In the genomic region with DNA sequence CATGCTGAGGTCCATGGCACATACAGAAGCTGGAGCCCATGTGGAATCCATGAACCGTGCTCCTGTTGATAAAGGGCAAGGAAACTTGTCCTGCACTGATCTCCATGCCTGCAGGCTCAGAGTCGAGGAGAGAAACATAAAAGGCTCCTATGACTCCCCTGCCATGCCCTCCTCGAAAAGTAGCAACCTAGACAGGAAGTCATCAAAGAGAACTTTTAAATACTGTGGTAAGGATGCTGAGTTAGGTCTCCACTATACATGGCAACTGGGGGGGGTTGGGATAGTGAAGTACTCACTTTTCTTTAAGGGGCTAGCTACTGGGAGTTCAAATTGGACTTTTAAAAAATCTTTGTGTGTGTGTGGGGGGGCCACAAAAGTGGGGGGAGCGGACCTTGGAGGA, we compare ENCODE assay signal across 28 mouse cellular contexts.
DNase-seq lines count a peak whose midpoint lies in the region; ATAC-seq and TF ChIP-seq lines count a peak whose summit lies in the region.
"Had no signal": no experiment of that assay in that cellular context is flagged by ENCODE, and none has a peak within 500 bp of the region (broad histone marks: within the 10 kb centered on the region; RNA-seq: fewer than 3 reads in every experiment).

No protein-coding gene starts in this region.

- TF ChIP-seq CTCF in thymus, adult 2 months (IDR thresholded peaks at IDR 0.05; ENCODE audit: borderline replicate concordance, control insufficient read depth, extremely low read depth, insufficient read depth, low read length, poor library complexity): no peak

- H3K4me1 ChIP-seq in thymus, adult 2 months (replicated peaks; ENCODE audit: control insufficient read depth, insufficient read depth, low read length): peaks cover 13% of the 10 kb centered on the region

- peak; percentile 9 for DNase-seq in thymus, adult 2 months
- no peak for DNase-seq in thymus, postnatal 36 days
- DNase-seq in thymus, postnatal 4 days: peak; percentile 14
- no peak for DNase-seq in thymus, postnatal 10 days (ENCODE audit: low spot score in 2 of 2)
- peak; percentile 51 for DNase-seq in naive thymus-derived CD4-positive, alpha-beta T cell, adult 2 months (ENCODE audit: low read depth)
- DNase-seq in embryo, embryonic 10 days (ENCODE audit: low spot score): no peak
- no peak for DNase-seq in left cerebral cortex, adult 8-10 months (ENCODE audit: low spot score in 2 of 2)
- DNase-seq: adrenal gland, adult 2 months; adrenal gland, postnatal 14 days; cerebellum, adult 11 months; cerebellum, adult 2 months; cerebellum, adult 9-11 months; embryo, embryonic 11 days; gastrocnemius, adult 2 months; gastrocnemius, postnatal 14 days; heart, adult 18-20 months; heart, postnatal 14 days; heart, postnatal 4 days had no signal

- H3K27ac ChIP-seq in thymus, adult 2 months (ENCODE audit: control insufficient read depth, insufficient read depth, low read length): no peak overlapping the region
- H3K27ac ChIP-seq: embryonic facial prominence, embryonic 10.5 days; embryonic facial prominence, embryonic 13.5 days; forebrain, embryonic 13.5 days; gastrocnemius, adult 2 months; heart, embryonic 13.5 days; hindbrain, embryonic 14.5 days; hindbrain, postnatal 0 days; intestine, embryonic 15.5 days had no signal

- H3K27me3 ChIP-seq in thymus, adult 2 months (ENCODE audit: control insufficient read depth, insufficient read depth, low read length): no peaks in the 10 kb centered on the region
- H3K27me3 ChIP-seq: embryonic facial prominence, embryonic 13.5 days; forebrain, embryonic 13.5 days; heart, embryonic 13.5 days; intestine, embryonic 15.5 days had no signal

- no peak for TF ChIP-seq POLR2A in thymus, adult 2 months (IDR thresholded peaks at IDR 0.05; ENCODE audit: control insufficient read depth, extremely low read depth, insufficient read depth, low read length, poor library complexity)

- 43% methylated on average over 4 of the region's 4 CpGs for WGBS in thymus, adult 2 months

- ATAC-seq in activated CD4-positive, CD25-positive, alpha-beta regulatory T cell, adult 4 months: peak; percentile 49
- ATAC-seq: forebrain, embryonic 13.5 days; forebrain, embryonic 16.5 days; hindbrain, postnatal 0 days; intestine, embryonic 15.5 days had no signal

- H3K36me3 ChIP-seq in thymus, adult 2 months (ENCODE audit: control insufficient read depth, insufficient read depth, low read length): peaks cover 3% of the 10 kb centered on the region; the same call in 1 of the 2 replicates
- H3K36me3 ChIP-seq: intestine, embryonic 15.5 days had no signal

- no peak overlapping the region for H3K4me3 ChIP-seq in thymus, adult 2 months (ENCODE audit: control insufficient read depth, insufficient read depth, low read length)
- H3K4me3 ChIP-seq: embryonic facial prominence, embryonic 10.5 days; embryonic facial prominence, embryonic 13.5 days; erythroblast, embryonic 14.5 days; forebrain, embryonic 13.5 days; gastrocnemius, adult 2 months; heart, embryonic 13.5 days; intestine, embryonic 15.5 days had no signal

Comparison
In these comparisons a context has a peak if more than half of its experiments do, and no peak if none do; other contexts are left out.
1. DNase-seq: peak in thymus, adult 2 months (single experiment), thymus, postnatal 4 days (single experiment) and naive thymus-derived CD4-positive, alpha-beta T cell, adult 2 months (single experiment); none in thymus, postnatal 36 days (0 of 2), thymus, postnatal 10 days (0 of 2), embryo, embryonic 10 days (single experiment) and left cerebral cortex, adult 8-10 months (0 of 2).